Mouse (Mus musculus) heart, embryonic 11.5 days (tissue): ENCODE data around the gene Leo1. TPM values are rescaled to one million over a fixed set of nuclear protein-coding genes. Genes with fewer than 3 reads are reported as not detected.

Source experiments
- ATAC-seq: fragments of 200-750 bp; cut with Nextera tagmentation; replicated peaks from 2 replicates; pipeline ENCODE4 v1.8.0; 2017; ENCODE audit warnings: moderate library complexity; ENCODE audit not compliant: insufficient number of reproducible peaks, low FRiP score, low TSS enrichment
- H3K27ac ChIP-seq: fragments of 300-500 bp; sonication (generic); 2 replicates; pipeline ENCODE4 v1.5.1; 2014; ENCODE audit warnings: mild to moderate bottlenecking, low read depth, low read length
- H3K27me3 ChIP-seq: fragments of 300-500 bp; sonication (generic); 2 replicates; pipeline ENCODE4 v1.6.1; 2014; ENCODE audit warnings: mild to moderate bottlenecking, low read length, mixed read lengths; ENCODE audit not compliant: control insufficient read depth, insufficient read depth
- H3K36me3 ChIP-seq: fragments of 300-500 bp; sonication (generic); 2 replicates; pipeline ENCODE4 v1.6.1; 2014; ENCODE audit warnings: mild to moderate bottlenecking, low read length, moderate library complexity, mixed read lengths; ENCODE audit not compliant: control insufficient read depth, insufficient read depth
- H3K4me1 ChIP-seq: fragments of 300-500 bp; sonication (generic); 2 replicates; pipeline ENCODE4 v1.6.1; 2014; ENCODE audit warnings: low read length; ENCODE audit not compliant: control insufficient read depth, insufficient read depth
- H3K4me2 ChIP-seq: fragments of 300-500 bp; sonication (generic); 2 replicates; pipeline ENCODE4 v1.6.1; 2014; ENCODE audit warnings: mild to moderate bottlenecking, moderate library complexity
- H3K4me3 ChIP-seq: fragments of 300-500 bp; sonication (generic); 2 replicates; pipeline ENCODE4 v1.5.1; 2014; ENCODE audit warnings: low read depth, low read length
- H3K9ac ChIP-seq: fragments of 300-500 bp; sonication (generic); 2 replicates; pipeline ENCODE4 v1.6.1; 2014; ENCODE audit warnings: mild to moderate bottlenecking, low read depth, low read length, moderate library complexity
- H3K9me3 ChIP-seq: fragments of 300-500 bp; sonication (generic); replicated peaks from 2 replicates; pipeline ENCODE4 v1.6.1; 2016; ENCODE audit warnings: low read length; ENCODE audit not compliant: control insufficient read depth
- WGBS: fragments of 180-500 bp; shearing (Covaris S2); extraction: QIAGEN DNeasy Blood & Tissue Kit; methylation state at CpG from one replicate; pipeline ENCODE4 v1.1.7; 2014; ENCODE audit not compliant: insufficient replicate concordance; 5-methylcytosine and 5-hydroxymethylcytosine counted together
- polyA plus RNA-seq: library from polyadenylated mRNA; unstranded; fragments of >200 nt; fragmentation: Nextera tagmentation; extraction: Ambion mirVana; gene quantifications from 2 replicates; pipeline ENCODE4 v1.2.1, GENCODE M21; 2014

Leo1 gene
- polyA plus RNA-seq, 1 experiment from 2014 or later: 36.0 TPM

DNA sequence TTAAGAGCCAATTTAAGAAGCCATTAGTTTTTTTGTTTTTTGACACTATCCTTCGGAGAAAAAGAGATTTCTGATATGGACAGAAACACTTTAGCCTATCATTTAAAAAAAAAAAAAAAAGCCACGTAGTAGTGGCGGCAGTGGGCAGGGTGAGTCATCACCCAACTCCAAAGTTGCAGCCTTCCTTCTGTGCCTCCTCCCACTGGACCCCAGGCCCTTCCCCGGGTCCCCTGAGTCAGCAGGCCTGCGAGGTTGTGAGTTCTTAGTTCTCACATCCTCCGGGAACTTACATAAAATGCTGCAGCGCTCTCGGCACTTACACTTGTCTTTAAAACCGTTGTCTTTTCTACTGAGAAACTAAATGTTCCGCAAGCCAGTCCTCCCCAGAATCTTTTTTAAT is 33.5 kb upstream of the Leo1 start:
- peaks cover 27% of the 10 kb centered on the region for H3K4me1 ChIP-seq
- H3K27ac ChIP-seq: no peak overlapping the region
- no peaks in the 10 kb centered on the region for H3K9me3 ChIP-seq
- no peak for ATAC-seq
- H3K4me2 ChIP-seq: peak overlapping the region; percentile 73
- H3K9ac ChIP-seq: peak overlapping the region; percentile 49; the same call in 1 of the 2 replicates
- H3K27me3 ChIP-seq: no peaks in the 10 kb centered on the region
- 7% methylated on average over 10 of the region's 10 CpGs for WGBS
- H3K4me3 ChIP-seq: peak overlapping the region; percentile 92
- no peaks in the 10 kb centered on the region for H3K36me3 ChIP-seq

DNA sequence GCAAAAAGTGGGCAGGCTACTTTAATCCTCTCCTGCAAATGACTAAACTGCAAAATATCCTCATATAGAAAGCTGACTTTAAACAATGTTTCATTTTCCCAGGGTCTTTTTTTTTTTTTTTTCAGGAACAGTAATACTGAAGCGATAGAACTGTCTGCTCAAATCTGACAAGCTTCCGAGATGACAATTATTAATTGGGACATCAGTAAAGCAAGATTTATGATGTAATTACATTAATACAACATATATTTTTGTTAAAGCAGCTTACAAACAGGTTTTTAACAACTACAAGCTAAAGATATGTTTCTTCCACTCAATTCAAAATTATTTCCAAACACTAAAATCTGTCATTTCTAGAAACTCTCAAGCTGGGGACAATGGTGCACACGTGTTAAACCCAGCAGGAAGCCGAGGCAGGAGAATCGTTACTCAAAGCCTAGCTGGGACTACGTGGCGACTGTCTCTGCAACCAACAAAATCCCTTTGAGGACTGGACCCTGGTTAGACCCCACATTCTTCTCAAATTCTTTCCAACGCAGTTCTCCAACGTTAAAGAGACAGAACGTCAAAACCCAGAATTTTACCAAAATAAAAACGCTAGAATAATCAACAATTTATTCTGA is 33.0 kb upstream of the Leo1 start:
- Histone ChIP-seq H3K27ac (peak overlapping the region; percentile 99), H3K9ac (peak overlapping the region; percentile 97), H3K9me3 (no peaks in the 10 kb centered on the region), H3K4me2 (peak overlapping the region; percentile 73), H3K4me3 (peak overlapping the region; percentile 92), H3K27me3 (no peaks in the 10 kb centered on the region), H3K36me3 (no peaks in the 10 kb centered on the region), H3K4me1 (peaks cover 28% of the 10 kb centered on the region)
- 4% methylated on average over 11 of the region's 11 CpGs for WGBS
- no peak for ATAC-seq

DNA sequence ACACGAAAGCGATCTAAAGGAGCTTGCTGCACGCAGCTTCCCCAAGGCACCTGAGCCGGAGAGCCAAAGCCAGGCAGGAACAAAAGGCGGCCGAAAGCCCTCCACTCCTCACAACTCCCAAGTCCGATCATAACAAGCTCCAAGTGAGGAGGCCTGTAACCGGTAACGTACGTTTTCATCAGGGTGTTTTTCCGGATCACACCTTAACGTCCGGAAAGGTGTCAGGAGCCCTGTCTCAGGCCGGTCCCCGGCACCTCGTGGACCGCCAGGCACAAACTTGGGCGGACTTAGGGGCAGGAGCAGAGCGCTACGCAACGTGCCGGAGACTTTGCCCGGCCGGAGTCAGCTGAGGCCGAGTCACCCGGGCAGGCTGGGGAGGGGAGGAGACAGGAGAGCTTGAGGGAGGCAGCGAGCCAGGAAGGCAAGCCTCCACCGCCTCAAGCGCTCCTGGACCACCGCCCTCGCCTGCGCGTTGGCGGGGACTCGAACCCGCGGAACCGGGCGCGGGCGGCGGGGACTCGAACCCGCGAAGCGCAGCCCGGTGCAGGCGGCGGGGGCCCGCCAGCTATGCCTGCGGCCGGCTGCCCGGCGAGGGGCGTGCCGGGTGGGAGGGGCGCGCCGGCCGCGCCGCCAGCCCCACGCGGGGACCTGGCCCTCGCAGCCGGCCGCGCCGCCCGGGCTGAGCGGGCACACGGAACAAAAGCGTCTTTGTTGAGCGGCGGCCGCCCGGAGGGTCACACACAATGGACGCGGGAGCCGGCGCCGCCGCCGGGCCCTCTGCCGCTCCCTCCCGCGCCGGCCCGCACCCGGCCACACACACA is 32.1 kb upstream of the Leo1 start:
- Histone ChIP-seq H3K4me2 (peak overlapping the region; percentile 73), H3K27ac (peak overlapping the region; percentile 99), H3K4me3 (peak overlapping the region; percentile 92), H3K36me3 (no peaks in the 10 kb centered on the region), H3K9ac (peak overlapping the region; percentile 97), H3K4me1 (peaks cover 28% of the 10 kb centered on the region), H3K9me3 (no peaks in the 10 kb centered on the region), H3K27me3 (no peaks in the 10 kb centered on the region)
- ATAC-seq: peak; percentile 84
- WGBS: under 1% methylated on average over 55 of the region's 90 CpGs

DNA sequence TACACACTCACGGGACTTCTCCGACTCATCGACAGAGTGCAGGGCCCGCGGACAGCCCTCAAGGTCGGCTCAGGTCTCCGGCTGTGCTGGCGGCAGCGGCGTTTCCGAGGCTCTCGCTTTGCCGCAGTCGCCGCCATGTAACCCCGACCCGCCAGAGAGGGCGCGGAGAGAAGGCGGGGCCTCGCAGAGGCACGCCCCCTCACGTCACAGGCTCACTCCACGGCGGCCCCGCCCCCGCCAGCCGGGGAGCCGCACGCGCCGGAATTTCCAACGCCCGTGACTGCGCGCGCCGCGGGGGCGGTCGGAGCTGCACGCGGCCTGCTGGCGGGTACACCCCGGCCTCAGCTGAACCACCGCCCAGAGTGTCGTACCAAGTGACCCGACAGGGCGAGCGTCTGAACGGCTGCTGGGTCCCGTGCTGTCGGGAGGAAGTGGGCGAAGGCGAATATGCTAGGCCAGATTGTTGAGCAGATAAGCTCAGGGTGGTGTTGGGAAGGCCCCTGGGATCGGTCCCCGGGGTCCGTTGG is 31.4 kb upstream of the Leo1 start, which contains the start of gene Mapk6:
TSS of gene Mapk6 (minus strand) at position 154 of the 527 bp plus-strand sequence.
- peak within 1 kb of the TSS; percentile 73 for H3K4me2 ChIP-seq
- peaks cover 22% of the 10 kb centered on the region for H3K4me1 ChIP-seq
- under 1% methylated on average over 58 of the region's 58 CpGs for WGBS
- H3K9me3 ChIP-seq: no peaks in the 10 kb centered on the region
- peak within 1 kb of the TSS; percentile 97 for H3K9ac ChIP-seq
- H3K27ac ChIP-seq: peak within 1 kb of the TSS; percentile 99
- H3K4me3 ChIP-seq: peak within 1 kb of the TSS; percentile 92
- peak; percentile 91 for ATAC-seq
- no peaks in the 10 kb centered on the region for H3K36me3 ChIP-seq
- no peaks in the 10 kb centered on the region for H3K27me3 ChIP-seq

DNA sequence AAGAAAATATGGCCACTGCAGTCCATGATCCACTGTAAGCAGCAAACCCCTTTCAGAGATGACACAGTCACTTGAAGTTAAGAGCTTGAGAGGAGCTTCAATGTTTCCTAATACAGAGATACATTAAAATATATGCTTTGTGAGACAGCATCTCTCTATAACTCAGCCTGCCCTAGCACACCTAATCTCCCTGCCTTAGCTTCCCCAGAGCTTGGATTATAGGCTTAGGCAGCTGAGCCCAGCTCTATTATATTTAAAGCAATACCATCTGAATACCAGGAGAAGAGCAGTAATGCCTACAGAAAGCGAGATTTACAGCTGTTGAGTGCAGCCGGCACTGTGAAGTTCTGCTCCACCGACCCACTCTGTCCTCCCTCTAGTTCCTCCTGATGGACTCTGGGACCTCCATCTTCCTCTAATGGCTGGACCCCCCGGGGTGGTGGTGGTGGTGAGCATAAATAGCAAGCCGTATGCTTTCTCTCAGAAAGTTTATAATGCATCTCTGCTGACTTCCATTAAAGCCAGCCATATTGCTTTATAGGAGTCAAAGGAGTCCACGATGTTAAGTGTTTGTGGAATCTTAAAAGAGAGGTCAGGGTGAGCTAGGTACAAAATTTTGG is 30.3 kb upstream of the Leo1 start:
- H3K27me3 ChIP-seq: no peaks in the 10 kb centered on the region
- ATAC-seq: no peak
- peaks cover 20% of the 10 kb centered on the region for H3K4me1 ChIP-seq
- H3K27ac ChIP-seq: no peak overlapping the region
- no peak overlapping the region for H3K9ac ChIP-seq
- WGBS: 67% methylated on average over 6 of the region's 6 CpGs
- H3K36me3 ChIP-seq: no peaks in the 10 kb centered on the region
- no peak overlapping the region for H3K4me2 ChIP-seq
- H3K4me3 ChIP-seq: no peak overlapping the region
- H3K9me3 ChIP-seq: no peaks in the 10 kb centered on the region

DNA sequence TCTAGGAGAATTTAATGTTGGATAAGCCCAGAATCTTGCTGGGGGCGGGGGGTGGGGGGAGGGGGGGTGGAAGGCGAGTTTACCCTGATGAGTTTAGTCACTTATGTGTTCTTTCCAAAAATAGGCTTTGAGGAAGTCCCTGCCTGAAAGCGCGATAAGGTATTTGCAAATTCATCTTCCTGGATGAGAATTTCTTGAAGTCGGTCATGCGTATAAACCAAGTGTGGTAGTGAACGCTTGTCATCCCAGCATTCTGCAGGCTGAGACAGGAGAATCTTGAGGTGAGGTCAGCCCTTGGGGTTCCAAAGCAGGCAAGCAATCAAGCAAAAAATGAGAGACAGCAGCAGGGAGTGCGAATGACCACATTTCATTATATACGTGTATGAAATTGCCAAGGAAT is 29.7 kb upstream of the Leo1 start:
- Histone ChIP-seq H3K27ac (no peak overlapping the region), H3K4me1 (peaks cover 15% of the 10 kb centered on the region), H3K4me3 (no peak overlapping the region), H3K36me3 (no peaks in the 10 kb centered on the region), H3K9ac (no peak overlapping the region), H3K27me3 (no peaks in the 10 kb centered on the region), H3K4me2 (no peak overlapping the region), H3K9me3 (no peaks in the 10 kb centered on the region)
- WGBS: 70% methylated on average over 9 of the region's 9 CpGs
- ATAC-seq: no peak

DNA sequence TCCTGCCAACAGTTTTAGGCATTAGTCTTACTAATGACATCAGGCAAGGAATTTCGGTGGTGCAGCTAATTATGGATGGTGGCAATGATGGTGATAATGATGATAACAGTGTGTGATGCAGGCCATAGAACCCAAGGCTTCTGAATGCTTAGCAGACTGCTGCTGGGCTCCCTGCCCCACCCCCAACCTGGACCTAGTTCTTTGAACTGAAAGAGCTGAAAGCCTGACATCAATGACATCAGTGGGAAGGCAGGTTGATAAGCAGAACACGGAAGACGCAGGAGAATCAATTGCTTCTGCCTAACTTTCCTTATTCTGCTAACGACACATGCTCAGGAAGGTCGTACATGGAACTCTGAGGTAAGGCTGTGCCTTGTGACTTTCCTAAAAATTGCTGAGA is 28.1 kb upstream of the Leo1 start:
- H3K27me3 ChIP-seq: no peaks in the 10 kb centered on the region
- no peak overlapping the region for H3K9ac ChIP-seq
- ATAC-seq: no peak
- WGBS: 48% methylated on average over 5 of the region's 5 CpGs
- peaks cover 12% of the 10 kb centered on the region for H3K4me1 ChIP-seq
- no peak overlapping the region for H3K27ac ChIP-seq
- H3K4me3 ChIP-seq: no peak overlapping the region
- H3K9me3 ChIP-seq: no peaks in the 10 kb centered on the region
- H3K36me3 ChIP-seq: no peaks in the 10 kb centered on the region
- no peak overlapping the region for H3K4me2 ChIP-seq

DNA sequence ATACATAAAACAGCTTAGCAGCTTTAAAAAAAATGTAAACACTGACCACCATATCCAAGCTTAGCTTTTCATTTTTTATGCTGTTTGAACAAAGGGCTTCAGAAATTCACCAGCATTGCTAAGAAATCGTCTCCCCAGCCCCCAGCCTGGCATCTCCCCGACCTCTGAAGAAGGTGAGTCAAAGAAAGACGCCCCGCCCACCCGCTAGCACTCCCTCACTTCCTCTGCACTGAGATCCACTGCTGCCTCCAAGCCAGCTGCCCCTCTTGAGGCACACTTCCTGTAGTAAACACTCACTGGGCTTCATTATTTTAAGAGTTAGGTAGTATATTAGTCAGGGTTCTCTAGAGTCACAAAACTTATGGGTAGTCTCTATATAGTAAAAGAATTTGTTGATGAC is 27.1 kb upstream of the Leo1 start:
- 28% methylated on average over 5 of the region's 5 CpGs for WGBS
- no peak for ATAC-seq
- H3K9me3 ChIP-seq: no peaks in the 10 kb centered on the region

More for the DNA sequence above, 27.1 kb upstream of the Leo1 start:
- H3K9ac ChIP-seq: no peak overlapping the region
- no peaks in the 10 kb centered on the region for H3K27me3 ChIP-seq
- no peak overlapping the region for H3K4me2 ChIP-seq
- no peaks in the 10 kb centered on the region for H3K36me3 ChIP-seq
- no peak overlapping the region for H3K4me3 ChIP-seq
- peaks cover 12% of the 10 kb centered on the region for H3K4me1 ChIP-seq
- H3K27ac ChIP-seq: no peak overlapping the region
